Mouse (Mus musculus) limb, embryonic 14.5 days (tissue): ENCODE data around the gene Cela3a. TPM values are rescaled to one million over a fixed set of nuclear protein-coding genes. Genes with fewer than 3 reads are reported as not detected.

Experiments
- ATAC-seq: fragments of 200-750 bp; cut with Nextera tagmentation; 2 replicates; pipeline ENCODE4 v1.8.0; 2017; ENCODE audit warnings: low read depth, moderate number of reproducible peaks, moderate TSS enrichment; ENCODE audit not compliant: low FRiP score
- DNase-seq: peaks from one replicate; pipeline ENCODE4 v3.0.0-alpha.2; 2015; ENCODE audit warnings: low spot score
- H3K27ac ChIP-seq: fragments of 300-500 bp; sonication (generic); replicated peaks from 2 replicates; pipeline ENCODE4 v1.5.1; 2014; ENCODE audit warnings: low read depth, mild to moderate bottlenecking, low read length, moderate library complexity, mixed read lengths
- H3K27me3 ChIP-seq: fragments of 300-500 bp; sonication (generic); 2 replicates; pipeline ENCODE4 v1.6.1; 2014; ENCODE audit warnings: low read length, mixed read lengths; ENCODE audit not compliant: control insufficient read depth, insufficient read depth
- H3K36me3 ChIP-seq: fragments of 300-500 bp; sonication (generic); 2 replicates; pipeline ENCODE4 v1.6.1; 2014; ENCODE audit warnings: mild to moderate bottlenecking, low read length, moderate library complexity, mixed read lengths; ENCODE audit not compliant: control insufficient read depth, insufficient read depth
- H3K4me1 ChIP-seq: fragments of 300-500 bp; sonication (generic); 2 replicates; pipeline ENCODE4 v1.6.1; 2014; ENCODE audit warnings: antibody characterized with exemption, low read length, mixed read lengths; ENCODE audit not compliant: control insufficient read depth, insufficient read depth
- H3K4me2 ChIP-seq: fragments of 300-500 bp; sonication (generic); replicated peaks from 2 replicates; pipeline ENCODE4 v1.6.1; 2014; ENCODE audit warnings: low read depth, mild to moderate bottlenecking, low read length, moderate library complexity; ENCODE audit not compliant: severe bottlenecking
- H3K4me3 ChIP-seq: fragments of 300-500 bp; sonication (generic); replicated peaks from 2 replicates; pipeline ENCODE4 v1.5.1; 2014; ENCODE audit warnings: low read length
- H3K9ac ChIP-seq: fragments of 300-500 bp; sonication (generic); 2 replicates; pipeline ENCODE4 v1.6.1; 2014; ENCODE audit warnings: mild to moderate bottlenecking, low read depth, low read length, moderate library complexity; ENCODE audit not compliant: severe bottlenecking
- H3K9me3 ChIP-seq: fragments of 300-500 bp; sonication (generic); 2 replicates; pipeline ENCODE4 v1.6.1; 2016; ENCODE audit warnings: low read length; ENCODE audit not compliant: control insufficient read depth
- POLR2A ChIP-seq: fragments of 200-500 bp; IDR thresholded peaks from 2 replicates; pipeline ENCODE4 v1.8.0; 2012; ENCODE audit warnings: inconsistent platforms, mild to moderate bottlenecking, moderate library complexity, borderline replicate concordance; ENCODE audit not compliant: insufficient read depth, insufficient read length; ENCODE audit errors: extremely low read depth
- WGBS: fragments of 180-500 bp; shearing (Covaris S2); extraction: QIAGEN DNeasy Blood & Tissue Kit; methylation state at CpG from one replicate; pipeline ENCODE4 v1.1.7; 2014; 5-methylcytosine and 5-hydroxymethylcytosine counted together
- polyA plus RNA-seq, 2 experiments: library from polyadenylated mRNA; depleted of rRNA in 1 of 2; stranded (reverse) in 1 of 2; unstranded in 1 of 2; fragments of >200 nt; fragmentation: Nextera tagmentation in 1 of 2; extraction: Ambion mirVana in 1 of 2; gene quantifications; 2 replicates each; pipeline versions ENCODE4 v1.2.1 to v1.2.3; 2012 to 2014

Gene Cela3a
- not detected in 2 replicates for polyA plus RNA-seq (2012; rRNA removed)
- not detected in 2 replicates for polyA plus RNA-seq (2014; fragmentation: Nextera tagmentation; extraction: Ambion mirVana)

DNA sequence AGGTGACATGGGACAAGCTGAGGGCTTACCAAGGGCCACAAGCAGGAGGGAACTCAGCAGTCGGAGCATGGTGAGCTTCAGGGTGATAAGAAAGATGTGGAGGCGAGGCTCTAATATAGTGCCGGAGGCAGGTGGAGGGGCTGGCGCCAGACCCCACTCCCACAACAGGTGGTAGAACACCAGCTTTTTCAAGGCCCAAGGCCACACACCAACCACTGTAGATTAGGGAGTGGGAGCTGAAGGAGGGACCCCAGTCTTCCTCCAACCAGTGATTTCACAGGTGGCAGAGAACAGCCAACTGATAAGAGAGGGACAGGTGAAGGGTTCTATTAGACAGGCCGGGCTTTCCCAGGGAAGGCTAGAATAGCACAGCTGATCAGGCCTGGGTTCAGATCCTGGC is at the start of gene Cela3a:
Cela3a (minus strand) TSS at position 101 of the 400 bp plus-strand sequence.
- no peaks in the 10 kb centered on the region for H3K4me1 ChIP-seq
- no peak within 1 kb of the TSS for H3K4me3 ChIP-seq
- H3K9ac ChIP-seq, result no peak within 1 kb of the TSS
- DNase-seq, result no peak
- H3K27me3 ChIP-seq, result no peaks in the 10 kb centered on the region
- no peaks in the 10 kb centered on the region for H3K36me3 ChIP-seq
- H3K27ac ChIP-seq, result no peak within 1 kb of the TSS
- no peaks in the 10 kb centered on the region for H3K9me3 ChIP-seq
- ATAC-seq, result no peak
- TF ChIP-seq POLR2A, result no peak
- no peak within 1 kb of the TSS for H3K4me2 ChIP-seq
- 72% methylated on average over 5 of the region's 5 CpGs for WGBS

GRCm38 (mm10) chr4:137458861-137459260 is 49.3 kb upstream of the Cela3a start:
- Histone ChIP-seq H3K4me1 (no peaks in the 10 kb centered on the region), H3K4me2 (no peak overlapping the region), H3K9me3 (no peaks in the 10 kb centered on the region), H3K27ac (no peak overlapping the region), H3K4me3 (no peak overlapping the region), H3K9ac (no peak overlapping the region), H3K27me3 (no peaks in the 10 kb centered on the region), H3K36me3 (no peaks in the 10 kb centered on the region)
- TF ChIP-seq POLR2A, result no peak
- DNase-seq (no peak), ATAC-seq (no peak)
- WGBS, result 64% methylated on average over 5 of the region's 5 CpGs

GRCm38 (mm10) chr4:137458310-137458709 is 48.7 kb upstream of the Cela3a start:
- Histone ChIP-seq H3K9ac (no peak overlapping the region), H3K9me3 (no peaks in the 10 kb centered on the region), H3K4me1 (no peaks in the 10 kb centered on the region), H3K4me2 (no peak overlapping the region), H3K4me3 (no peak overlapping the region), H3K27me3 (no peaks in the 10 kb centered on the region), H3K36me3 (no peaks in the 10 kb centered on the region), H3K27ac (no peak overlapping the region)
- 63% methylated on average over 9 of the region's 9 CpGs for WGBS
- ATAC-seq, result no peak
- DNase-seq, result no peak
- no peak for TF ChIP-seq POLR2A

DNA sequence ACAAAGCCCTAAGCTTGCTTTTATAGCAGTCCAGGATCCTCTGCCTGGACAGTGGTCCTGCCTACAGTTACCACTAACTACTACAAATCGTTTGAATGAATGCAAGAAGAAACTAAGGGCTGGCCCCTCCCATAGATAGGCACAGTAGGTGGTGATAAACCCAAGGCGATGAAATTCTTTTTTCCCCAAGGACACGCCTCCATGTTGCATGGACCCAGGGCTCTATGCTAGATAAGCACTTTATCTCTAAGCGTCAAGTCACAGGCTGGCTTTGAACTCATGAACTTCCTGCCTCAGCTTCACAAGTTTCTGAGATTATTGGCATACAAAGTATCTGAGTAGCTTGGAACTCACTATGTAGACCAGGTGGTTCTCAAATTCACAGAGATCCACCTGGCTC is 47.7 kb upstream of the Cela3a start:
- TF ChIP-seq POLR2A, result no peak
- no peak for ATAC-seq
- no peaks in the 10 kb centered on the region for H3K9me3 ChIP-seq
- DNase-seq, result no peak
- H3K36me3 ChIP-seq, result no peaks in the 10 kb centered on the region
- H3K27ac ChIP-seq, result no peak overlapping the region
- WGBS, result 77% methylated on average over 4 of the region's 4 CpGs
- H3K9ac ChIP-seq, result no peak overlapping the region
- no peaks in the 10 kb centered on the region for H3K27me3 ChIP-seq
- no peaks in the 10 kb centered on the region for H3K4me1 ChIP-seq
- H3K4me2 ChIP-seq, result no peak overlapping the region
- H3K4me3 ChIP-seq, result no peak overlapping the region

GRCm38 (mm10) chr4:137456581-137456980 is 47.0 kb upstream of the Cela3a start:
- H3K9me3 ChIP-seq, result no peaks in the 10 kb centered on the region
- 80% methylated on average over 12 of the region's 12 CpGs for WGBS
- H3K9ac ChIP-seq, result no peak overlapping the region
- ATAC-seq (no peak), DNase-seq (no peak)
- no peak overlapping the region for H3K4me2 ChIP-seq
- H3K36me3 ChIP-seq, result no peaks in the 10 kb centered on the region
- H3K4me3 ChIP-seq, result no peak overlapping the region
- no peak overlapping the region for H3K27ac ChIP-seq
- TF ChIP-seq POLR2A, result no peak
- H3K27me3 ChIP-seq, result no peaks in the 10 kb centered on the region
- no peaks in the 10 kb centered on the region for H3K4me1 ChIP-seq

GRCm38 (mm10) chr4:137454582-137454981 is 45.0 kb upstream of the Cela3a start:
- no peaks in the 10 kb centered on the region for H3K36me3 ChIP-seq
- no peaks in the 10 kb centered on the region for H3K4me1 ChIP-seq
- H3K9ac ChIP-seq, result no peak overlapping the region
- ATAC-seq (no peak), DNase-seq (no peak)
- H3K4me3 ChIP-seq, result no peak overlapping the region
- H3K9me3 ChIP-seq, result no peaks in the 10 kb centered on the region
- no peak overlapping the region for H3K27ac ChIP-seq
- TF ChIP-seq POLR2A, result no peak
- no peak overlapping the region for H3K4me2 ChIP-seq
- no peaks in the 10 kb centered on the region for H3K27me3 ChIP-seq
- 89% methylated on average over 14 of the region's 14 CpGs for WGBS
